Mouse (Mus musculus) myocyte (in vitro differentiated cells): Measurements from ENCODE around the gene Vangl1.
A peak's percentile ranks its signal among the peaks of the same experiment; 100 is the strongest.

ENCODE experiments used
- MAX ChIP-seq: IDR thresholded peaks from one replicate; pipeline ENCODE4 v1.6.1; 2011; ENCODE audit warnings: low read depth, mild to moderate bottlenecking, control low read depth
- MYOD1 ChIP-seq, 3 experiments: IDR thresholded peaks; one replicate each; pipeline ENCODE4 v1.6.1; 2011; ENCODE audit warnings: control low read depth in 2 of 3, low read depth in 2 of 3, mild to moderate bottlenecking in 2 of 3, moderate library complexity in 1 of 3; ENCODE audit not compliant: insufficient read length in 2 of 3, control insufficient read depth in 1 of 3
- POLR2A ChIP-seq: IDR thresholded peaks from one replicate; pipeline ENCODE4 v1.6.1; 2011; ENCODE audit warnings: low read depth, mild to moderate bottlenecking, control low read depth, moderate library complexity; ENCODE audit not compliant: insufficient read length
- POLR2AphosphoS2 ChIP-seq: IDR thresholded peaks from one replicate; pipeline ENCODE4 v1.6.1; 2011; ENCODE audit warnings: low read depth, control low read depth; ENCODE audit not compliant: insufficient read length
- TCF12 ChIP-seq: IDR thresholded peaks from one replicate; pipeline ENCODE4 v1.6.1; 2011; ENCODE audit warnings: mild to moderate bottlenecking, control low read depth; ENCODE audit not compliant: poor library complexity, insufficient read depth, severe bottlenecking
- USF1 ChIP-seq: IDR thresholded peaks from one replicate; pipeline ENCODE4 v1.6.1; 2011; ENCODE audit warnings: low read depth, mild to moderate bottlenecking, control low read depth, moderate library complexity

DNA sequence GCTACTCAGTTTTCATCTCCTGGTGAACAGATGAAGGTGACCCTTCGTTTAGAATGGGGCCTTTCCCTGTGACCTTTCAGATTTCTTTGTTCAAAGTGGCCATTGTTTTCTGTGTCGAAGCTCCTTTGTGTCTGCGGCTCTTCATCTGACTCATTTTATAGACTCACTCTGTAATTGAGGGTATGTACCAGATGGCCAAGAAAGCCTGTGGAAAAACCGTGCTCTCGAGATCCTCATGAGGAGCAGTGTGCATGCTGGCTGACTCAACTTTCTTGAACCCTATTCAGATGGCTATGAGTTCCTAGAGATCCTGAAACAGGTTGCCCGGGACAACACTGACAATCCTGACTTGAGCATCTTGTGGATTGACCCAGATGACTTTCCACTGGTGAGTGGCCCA lies 62.6 kb downstream of the Vangl1 start:
- TF ChIP-seq TCF12 (no peak), POLR2A (no peak), POLR2AphosphoS2 (peak; percentile 0), MAX (no peak), USF1 (no peak), MYOD1 (IDR thresholded peaks at IDR 0.05; ENCODE audit: control insufficient read depth in 1 of 3, insufficient read length in 2 of 3, low read depth in 2 of 3) (no peak)
